Mouse (Mus musculus) natural killer cell, adult 2 months (primary cell): ENCODE results near the gene Spc24.
"Not testable (repeated sequence)": the region's sequence is repeated elsewhere in the genome, so short reads cannot be mapped to it uniquely, and the experiment has no call there.

Experiments
- DNase-seq, 2 experiments: peaks; one replicate each; pipeline ENCODE4 v3.0.0; 2022; ENCODE audit warnings: low spot score in 2 of 2

The Spc24 gene

GRCm38 (mm10) chr9:21784517-21785307 lies 24.6 kb upstream of the Spc24 start:
- DNase-seq, result no peak

- no peak for DNase-seq
Observed at GRCm38 (mm10) chr9:21781657-21782468, 21.8 kb upstream of the Spc24 start.

- no peak for DNase-seq
Observed at GRCm38 (mm10) chr9:21777726-21778125, 17.6 kb upstream of the Spc24 start.

GRCm38 (mm10) chr9:21774353-21774752 lies 14.2 kb upstream of the Spc24 start:
- no peak for DNase-seq

GRCm38 (mm10) chr9:21773396-21773795 lies 13.3 kb upstream of the Spc24 start:
- DNase-seq, result not testable (repeated sequence)

- no peak for DNase-seq
Observed at GRCm38 (mm10) chr9:21769558-21770183, 9.6 kb upstream of the Spc24 start.

- DNase-seq, result no peak
Observed at GRCm38 (mm10) chr9:21768511-21769411, 8.7 kb upstream of the Spc24 start.

GRCm38 (mm10) chr9:21767896-21768295 lies 7.8 kb upstream of the Spc24 start:
- no peak for DNase-seq

- DNase-seq, result no peak
Observed at GRCm38 (mm10) chr9:21764084-21764999, 4.2 kb upstream of the Spc24 start.

GRCm38 (mm10) chr9:21762135-21762534 lies 2.0 kb upstream of the Spc24 start:
- DNase-seq, result no peak

- DNase-seq, result no peak
Observed at GRCm38 (mm10) chr9:21759718-21760117, 385 bp downstream of the Spc24 start.

GRCm38 (mm10) chr9:21758576-21759529 lies 1.2 kb downstream of the Spc24 start:
- no peak for DNase-seq

GRCm38 (mm10) chr9:21754516-21755321 lies 5.4 kb downstream of the Spc24 start:
- DNase-seq, result no peak

- no peak for DNase-seq
Observed at GRCm38 (mm10) chr9:21754003-21754402, 6.1 kb downstream of the Spc24 start.

GRCm38 (mm10) chr9:21752252-21752792 lies 7.8 kb downstream of the Spc24 start:
- DNase-seq, result no peak

GRCm38 (mm10) chr9:21751347-21751746 lies 8.8 kb downstream of the Spc24 start:
- no peak for DNase-seq

- DNase-seq, result no peak
Observed at GRCm38 (mm10) chr9:21750370-21750769, 9.7 kb downstream of the Spc24 start.
